Mouse (Mus musculus) heart, embryonic 11.5 days (tissue): ENCODE measurements around the gene Hint2. TPM values are rescaled to one million over a fixed set of nuclear protein-coding genes. Genes with fewer than 3 reads are reported as not detected.
A peak's percentile ranks its signal among the peaks of the same experiment; 100 is the strongest.

Experiments
- ATAC-seq: fragments of 200-750 bp; cut with Nextera tagmentation; replicated peaks from 2 replicates; pipeline ENCODE4 v1.8.0; 2017; ENCODE audit warnings: moderate library complexity; ENCODE audit not compliant: insufficient number of reproducible peaks, low FRiP score, low TSS enrichment
- H3K27ac ChIP-seq: fragments of 300-500 bp; sonication (generic); 2 replicates; pipeline ENCODE4 v1.5.1; 2014; ENCODE audit warnings: mild to moderate bottlenecking, low read depth, low read length
- H3K27me3 ChIP-seq: fragments of 300-500 bp; sonication (generic); 2 replicates; pipeline ENCODE4 v1.6.1; 2014; ENCODE audit warnings: mild to moderate bottlenecking, low read length, mixed read lengths; ENCODE audit not compliant: control insufficient read depth, insufficient read depth
- H3K36me3 ChIP-seq: fragments of 300-500 bp; sonication (generic); 2 replicates; pipeline ENCODE4 v1.6.1; 2014; ENCODE audit warnings: mild to moderate bottlenecking, low read length, moderate library complexity, mixed read lengths; ENCODE audit not compliant: control insufficient read depth, insufficient read depth
- H3K4me1 ChIP-seq: fragments of 300-500 bp; sonication (generic); 2 replicates; pipeline ENCODE4 v1.6.1; 2014; ENCODE audit warnings: low read length; ENCODE audit not compliant: control insufficient read depth, insufficient read depth
- H3K4me2 ChIP-seq: fragments of 300-500 bp; sonication (generic); 2 replicates; pipeline ENCODE4 v1.6.1; 2014; ENCODE audit warnings: mild to moderate bottlenecking, moderate library complexity
- H3K4me3 ChIP-seq: fragments of 300-500 bp; sonication (generic); 2 replicates; pipeline ENCODE4 v1.5.1; 2014; ENCODE audit warnings: low read depth, low read length
- H3K9ac ChIP-seq: fragments of 300-500 bp; sonication (generic); 2 replicates; pipeline ENCODE4 v1.6.1; 2014; ENCODE audit warnings: mild to moderate bottlenecking, low read depth, low read length, moderate library complexity
- H3K9me3 ChIP-seq: fragments of 300-500 bp; sonication (generic); replicated peaks from 2 replicates; pipeline ENCODE4 v1.6.1; 2016; ENCODE audit warnings: low read length; ENCODE audit not compliant: control insufficient read depth
- WGBS: fragments of 180-500 bp; shearing (Covaris S2); extraction: QIAGEN DNeasy Blood & Tissue Kit; methylation state at CpG from one replicate; pipeline ENCODE4 v1.1.7; 2014; ENCODE audit not compliant: insufficient replicate concordance; 5-methylcytosine and 5-hydroxymethylcytosine counted together
- polyA plus RNA-seq: library from polyadenylated mRNA; unstranded; fragments of >200 nt; fragmentation: Nextera tagmentation; extraction: Ambion mirVana; gene quantifications from 2 replicates; pipeline ENCODE4 v1.2.1, GENCODE M21; 2014

Gene Hint2
- polyA plus RNA-seq, 1 experiment from 2014 or later, result 128 TPM

GRCm38 (mm10) chr4:43669428-43669794, 13.1 kb upstream of the Hint2 start:
- peak overlapping the region; percentile 77 for H3K9ac ChIP-seq
- H3K4me1 ChIP-seq, result peaks cover 9% of the 10 kb centered on the region
- peak overlapping the region; percentile 91 for H3K4me2 ChIP-seq
- H3K27me3 ChIP-seq, result peaks cover 26% of the 10 kb centered on the region
- no peaks in the 10 kb centered on the region for H3K36me3 ChIP-seq
- WGBS, result under 1% methylated on average over 25 of the region's 25 CpGs
- ATAC-seq, result peak; percentile 69
- peak overlapping the region; percentile 17; the same call in 1 of the 2 replicates for H3K27ac ChIP-seq
- H3K9me3 ChIP-seq, result no peaks in the 10 kb centered on the region
- peak overlapping the region; percentile 73 for H3K4me3 ChIP-seq

GRCm38 (mm10) chr4:43668782-43669427, 12.6 kb upstream of the Hint2 start, which contains the start of the genes Tmem8b and Fam221b:
Tmem8b (plus strand) TSS chr4:43668971.
Fam221b (minus strand) TSS chr4:43669145.
- Histone ChIP-seq H3K27me3 (peaks cover 26% of the 10 kb centered on the region), H3K4me3 (peak within 1 kb of the TSS; percentile 73), H3K9ac (peak within 1 kb of the TSS; percentile 77), H3K36me3 (no peaks in the 10 kb centered on the region), H3K9me3 (no peaks in the 10 kb centered on the region), H3K4me2 (peak within 1 kb of the TSS; percentile 91), H3K4me1 (peaks cover 9% of the 10 kb centered on the region), H3K27ac (peak within 1 kb of the TSS; percentile 17; the same call in 1 of the 2 replicates)
- 3% methylated on average over 41 of the region's 41 CpGs for WGBS
- ATAC-seq, result peak; percentile 86

GRCm38 (mm10) chr4:43666412-43666811, 10.1 kb upstream of the Hint2 start:
- Histone ChIP-seq H3K27me3 (peaks cover 44% of the 10 kb centered on the region), H3K36me3 (no peaks in the 10 kb centered on the region), H3K27ac (no peak overlapping the region), H3K4me2 (no peak overlapping the region), H3K9me3 (no peaks in the 10 kb centered on the region; the same call in 1 of the 2 replicates), H3K4me1 (peaks cover 5% of the 10 kb centered on the region), H3K4me3 (no peak overlapping the region), H3K9ac (no peak overlapping the region)
- 14% methylated on average over 4 of the region's 4 CpGs for WGBS
- no peak for ATAC-seq

GRCm38 (mm10) chr4:43657146-43657545, 880 bp upstream of the Hint2 start:
- WGBS, result 60% methylated on average over 4 of the region's 4 CpGs
- Histone ChIP-seq H3K9ac (no peak overlapping the region), H3K4me2 (peak overlapping the region; percentile 89), H3K4me3 (peak overlapping the region; percentile 87), H3K4me1 (peaks cover 3% of the 10 kb centered on the region; the same call in 1 of the 2 replicates), H3K9me3 (no peaks in the 10 kb centered on the region), H3K36me3 (no peaks in the 10 kb centered on the region), H3K27me3 (peaks cover 11% of the 10 kb centered on the region), H3K27ac (no peak overlapping the region)
- no peak for ATAC-seq

GRCm38 (mm10) chr4:43655656-43656338, 469 bp downstream of the Hint2 start:
- peak; percentile 37 for ATAC-seq
- peaks cover 3% of the 10 kb centered on the region; the same call in 1 of the 2 replicates for H3K4me1 ChIP-seq
- H3K4me3 ChIP-seq, result peak overlapping the region; percentile 87
- H3K36me3 ChIP-seq, result no peaks in the 10 kb centered on the region
- H3K27me3 ChIP-seq, result peaks cover 5% of the 10 kb centered on the region
- H3K4me2 ChIP-seq, result peak overlapping the region; percentile 89
- WGBS, result 8% methylated on average over 34 of the region's 34 CpGs
- H3K27ac ChIP-seq, result peak overlapping the region; percentile 80
- H3K9me3 ChIP-seq, result no peaks in the 10 kb centered on the region
- peak overlapping the region; percentile 87 for H3K9ac ChIP-seq

- H3K4me3 ChIP-seq, result peak within 1 kb of the TSS; percentile 33
- no peak within 1 kb of the TSS for H3K27ac ChIP-seq
- H3K9ac ChIP-seq, result no peak within 1 kb of the TSS
- H3K9me3 ChIP-seq, result peaks cover 5% of the 10 kb centered on the region; the same call in 1 of the 2 replicates
- H3K4me2 ChIP-seq, result peak within 1 kb of the TSS; percentile 66
- 15% methylated on average over 24 of the region's 24 CpGs for WGBS
- H3K4me1 ChIP-seq, result peaks cover 3% of the 10 kb centered on the region; the same call in 1 of the 2 replicates
- no peaks in the 10 kb centered on the region; the same call in 1 of the 2 replicates for H3K27me3 ChIP-seq
- H3K36me3 ChIP-seq, result peaks cover 4% of the 10 kb centered on the region; the same call in 1 of the 2 replicates
- no peak for ATAC-seq
These were observed 2.9 kb downstream of the Hint2 start, which contains the start of gene Spag8 for GRCm38 (mm10) chr4:43653161-43654015. Spag8 (minus strand) TSS chr4:43653594.

GRCm38 (mm10) chr4:43652726-43653125, 3.5 kb downstream of the Hint2 start:
- 82% methylated on average over 4 of the region's 4 CpGs for WGBS
- H3K27ac ChIP-seq, result no peak overlapping the region
- H3K4me1 ChIP-seq, result peaks cover 3% of the 10 kb centered on the region; the same call in 1 of the 2 replicates
- H3K27me3 ChIP-seq, result no peaks in the 10 kb centered on the region; the same call in 1 of the 2 replicates
- ATAC-seq, result no peak
- no peak overlapping the region for H3K9ac ChIP-seq
- peaks cover 4% of the 10 kb centered on the region; the same call in 1 of the 2 replicates for H3K36me3 ChIP-seq
- H3K4me2 ChIP-seq, result peak overlapping the region; percentile 66
- peak overlapping the region; percentile 33; the same call in 1 of the 2 replicates for H3K4me3 ChIP-seq
- H3K9me3 ChIP-seq, result peaks cover 5% of the 10 kb centered on the region; the same call in 1 of the 2 replicates

- H3K9ac ChIP-seq, result no peak overlapping the region
- no peak for ATAC-seq
- peaks cover 7% of the 10 kb centered on the region for H3K36me3 ChIP-seq
- peaks cover 5% of the 10 kb centered on the region; the same call in 1 of the 2 replicates for H3K9me3 ChIP-seq
- no peak overlapping the region for H3K4me3 ChIP-seq
- no peak overlapping the region for H3K4me2 ChIP-seq
- 81% methylated on average over 3 of the region's 3 CpGs for WGBS
- no peak overlapping the region for H3K27ac ChIP-seq
- no peaks in the 10 kb centered on the region for H3K4me1 ChIP-seq
- H3K27me3 ChIP-seq, result no peaks in the 10 kb centered on the region; the same call in 1 of the 2 replicates
These were observed 6.5 kb downstream of the Hint2 start for GRCm38 (mm10) chr4:43649783-43650182.
